9 mouse cellular contexts compared by ENCODE assay signal in genomic region chr1:79786267-79786927, GRCm38 (mm10). TPM values are rescaled to one million over a fixed set of nuclear protein-coding genes. Genes with fewer than 3 reads are reported as not detected.
DNase-seq lines count a peak whose midpoint lies in the region; ATAC-seq and TF ChIP-seq lines count a peak whose summit lies in the region.
"Had no signal": no experiment of that assay in that cellular context is flagged by ENCODE, and none has a peak within 500 bp of the region (broad histone marks: within the 10 kb centered on the region; RNA-seq: fewer than 3 reads in every experiment).

No protein-coding gene starts in this region.

- H3K4me2 ChIP-seq in liver, postnatal 0 days (ENCODE audit: low read depth, low read length): no peak overlapping the region
- H3K4me2 ChIP-seq in liver, embryonic 12.5 days: no peak overlapping the region
- H3K4me2 ChIP-seq in forebrain, postnatal 0 days (ENCODE audit: low read depth): no peak overlapping the region
- no peak overlapping the region for H3K4me2 ChIP-seq in limb, embryonic 14.5 days (replicated peaks; ENCODE audit: low read depth, low read length, severe bottlenecking)
- H3K4me2 ChIP-seq: limb, embryonic 12.5 days had no signal

- 61% methylated on average over 7 of the region's 7 CpGs for WGBS in cerebellum, adult 2 months
- 59% methylated on average over 7 of the region's 7 CpGs for WGBS in liver, postnatal 0 days (ENCODE audit: insufficient replicate concordance)
- WGBS in liver, embryonic 12.5 days (ENCODE audit: insufficient replicate concordance): 52% methylated on average over 7 of the region's 7 CpGs
- WGBS in forebrain, postnatal 0 days: 69% methylated on average over 7 of the region's 7 CpGs
- 67% methylated on average over 7 of the region's 7 CpGs for WGBS in limb, embryonic 14.5 days

- H3K27ac ChIP-seq in cerebellum, adult 2 months (ENCODE audit: insufficient read depth, low read length): no peak overlapping the region
- H3K27ac ChIP-seq in liver, postnatal 0 days (ENCODE audit: low read depth): no peak overlapping the region
- H3K27ac ChIP-seq in liver, embryonic 12.5 days: no peak overlapping the region
- H3K27ac ChIP-seq in forebrain, postnatal 0 days (ENCODE audit: low read depth, low read length): no peak overlapping the region
- H3K27ac ChIP-seq in limb, embryonic 14.5 days (replicated peaks; ENCODE audit: low read depth, low read length): no peak overlapping the region
- H3K27ac ChIP-seq: limb, embryonic 12.5 days had no signal

- TF ChIP-seq POLR2A in cerebellum, adult 2 months (IDR thresholded peaks at IDR 0.05; ENCODE audit: borderline replicate concordance, insufficient read depth, low read length): no peak
- TF ChIP-seq POLR2A in limb, embryonic 14.5 days (IDR thresholded peaks at IDR 0.05; ENCODE audit: borderline replicate concordance, extremely low read depth, insufficient read depth, insufficient read length): no peak

- no peaks in the 10 kb centered on the region for H3K4me1 ChIP-seq in cerebellum, adult 2 months (ENCODE audit: control insufficient read depth, insufficient read depth, low read length)
- no peaks in the 10 kb centered on the region for H3K4me1 ChIP-seq in liver, postnatal 0 days (ENCODE audit: insufficient read depth)
- no peaks in the 10 kb centered on the region for H3K4me1 ChIP-seq in liver, embryonic 12.5 days
- H3K4me1 ChIP-seq in forebrain, postnatal 0 days (ENCODE audit: insufficient read depth): no peaks in the 10 kb centered on the region
- no peaks in the 10 kb centered on the region for H3K4me1 ChIP-seq in limb, embryonic 14.5 days (ENCODE audit: control insufficient read depth, insufficient read depth, low read length)
- H3K4me1 ChIP-seq: limb, embryonic 12.5 days had no signal

- H3K9ac ChIP-seq in liver, postnatal 0 days (replicated peaks): no peak overlapping the region
- no peak overlapping the region for H3K9ac ChIP-seq in liver, embryonic 12.5 days
- no peak overlapping the region for H3K9ac ChIP-seq in forebrain, postnatal 0 days
- no peak overlapping the region for H3K9ac ChIP-seq in limb, embryonic 14.5 days (ENCODE audit: low read depth, low read length, severe bottlenecking)
- H3K9ac ChIP-seq: limb, embryonic 12.5 days had no signal

- no peak overlapping the region for H3K4me3 ChIP-seq in cerebellum, adult 2 months (replicated peaks; ENCODE audit: insufficient read depth, low read depth, low read length)
- H3K4me3 ChIP-seq in liver, postnatal 0 days (ENCODE audit: low read depth, low read length): no peak overlapping the region
- no peak overlapping the region for H3K4me3 ChIP-seq in liver, embryonic 12.5 days
- no peak overlapping the region for H3K4me3 ChIP-seq in forebrain, postnatal 0 days (ENCODE audit: low read depth, low read length)
- H3K4me3 ChIP-seq in limb, embryonic 14.5 days (replicated peaks; ENCODE audit: low read length): no peak overlapping the region
- H3K4me3 ChIP-seq: limb, embryonic 12.5 days had no signal

- no peak for TF ChIP-seq EP300 in liver, postnatal 0 days (IDR thresholded peaks at IDR 0.05; ENCODE audit: low read depth)

- no peaks in the 10 kb centered on the region for H3K27me3 ChIP-seq in cerebellum, adult 2 months (ENCODE audit: control insufficient read depth, insufficient read depth, low read length)
- H3K27me3 ChIP-seq in liver, postnatal 0 days (ENCODE audit: insufficient read depth, low read length): no peaks in the 10 kb centered on the region
- no peaks in the 10 kb centered on the region for H3K27me3 ChIP-seq in liver, embryonic 12.5 days (replicated peaks)
- H3K27me3 ChIP-seq in forebrain, postnatal 0 days (ENCODE audit: insufficient read depth, low read length): no peaks in the 10 kb centered on the region
- no peaks in the 10 kb centered on the region for H3K27me3 ChIP-seq in limb, embryonic 14.5 days (ENCODE audit: control insufficient read depth, insufficient read depth, low read length)
- H3K27me3 ChIP-seq: limb, embryonic 12.5 days had no signal

- no peak for DNase-seq in cerebellum, adult 2 months
- DNase-seq in cerebellum, postnatal 36 days: no peak
- DNase-seq in liver, postnatal 0 days: peak; percentile 25
- DNase-seq in forebrain, postnatal 0 days: peak; percentile 78
- peak; percentile 44 for DNase-seq in limb, embryonic 14.5 days (ENCODE audit: low spot score)
- DNase-seq in right cerebral cortex, postnatal 14 days: peak; percentile 50
- DNase-seq in urinary bladder, postnatal 25 days (ENCODE audit: low spot score): no peak

- peaks cover 18% of the 10 kb centered on the region for H3K36me3 ChIP-seq in liver, postnatal 0 days (replicated peaks; ENCODE audit: insufficient read depth, low read length)
- H3K36me3 ChIP-seq in liver, embryonic 12.5 days: peaks cover 19% of the 10 kb centered on the region
- peaks cover 23% of the 10 kb centered on the region for H3K36me3 ChIP-seq in forebrain, postnatal 0 days (ENCODE audit: insufficient read depth)
- peaks cover 12% of the 10 kb centered on the region for H3K36me3 ChIP-seq in limb, embryonic 14.5 days (ENCODE audit: control insufficient read depth, insufficient read depth, low read length)

- peak; percentile 29; the same call in 1 of the 2 replicates for TF ChIP-seq CTCF in cerebellum, adult 2 months (IDR thresholded peaks at IDR 0.05; ENCODE audit: borderline replicate concordance, insufficient read depth, low read depth, low read length)
- TF ChIP-seq CTCF in liver, postnatal 0 days (IDR thresholded peaks at IDR 0.05; ENCODE audit: low read depth): peak; percentile 65
- TF ChIP-seq CTCF in forebrain, postnatal 0 days (IDR thresholded peaks at IDR 0.05; ENCODE audit: low read depth): peak; percentile 85

- H3K9me3 ChIP-seq in liver, postnatal 0 days (ENCODE audit: low read length): no peaks in the 10 kb centered on the region
- no peaks in the 10 kb centered on the region for H3K9me3 ChIP-seq in liver, embryonic 12.5 days (replicated peaks)
- H3K9me3 ChIP-seq in forebrain, postnatal 0 days (ENCODE audit: low read length): no peaks in the 10 kb centered on the region
- H3K9me3 ChIP-seq in limb, embryonic 14.5 days (ENCODE audit: control insufficient read depth, low read length): no peaks in the 10 kb centered on the region
- H3K9me3 ChIP-seq: limb, embryonic 12.5 days had no signal

- no peak; the same call in 1 of the 2 replicates for ATAC-seq in liver, postnatal 0 days
- ATAC-seq in liver, embryonic 12.5 days: no peak
- ATAC-seq in forebrain, postnatal 0 days: peak; percentile 90
- ATAC-seq in limb, embryonic 14.5 days (ENCODE audit: low FRiP score, low read depth): no peak

RNA-seq across cellular contexts. Expression of gene Wdfy1, which starts 10.5 kb away (rescaled TPM):
- 29.9 and 32.9 TPM in 2 replicates for polyA plus RNA-seq in cerebellum, adult 2 months (2012; rRNA removed)
- 15.7 and 17.2 TPM in 2 replicates for polyA plus RNA-seq in liver, postnatal 0 days (2015; fragmentation: Nextera tagmentation; extraction: Ambion mirVana)
- 16.2 and 16.5 TPM in 2 replicates for polyA plus RNA-seq in liver, embryonic 12.5 days (2016; fragmentation: Nextera tagmentation; extraction: Ambion mirVana)
- 69.2 and 90.1 TPM in 2 replicates for total RNA-seq in forebrain, postnatal 0 days (2014; rRNA removed)
- polyA plus RNA-seq in forebrain, postnatal 0 days (2015; fragmentation: Nextera tagmentation; extraction: Ambion mirVana): 47.0 and 72.8 TPM in 2 replicates
- 20.8 and 22.1 TPM in 2 replicates for polyA plus RNA-seq in limb, embryonic 14.5 days (2012; rRNA removed)
- 31.1 and 37.1 TPM in 2 replicates for polyA plus RNA-seq in limb, embryonic 14.5 days (2014; fragmentation: Nextera tagmentation; extraction: Ambion mirVana)

RNA-seq across cellular contexts. Expression of gene Mrpl44, which starts 10.6 kb away (rescaled TPM):
- 28.4 and 29.5 TPM in 2 replicates for polyA plus RNA-seq in cerebellum, adult 2 months (2012; rRNA removed)
- polyA plus RNA-seq in liver, postnatal 0 days (2015; fragmentation: Nextera tagmentation; extraction: Ambion mirVana): 22.2 and 22.7 TPM in 2 replicates
- polyA plus RNA-seq in liver, embryonic 12.5 days (2016; fragmentation: Nextera tagmentation; extraction: Ambion mirVana): 35.0 and 35.4 TPM in 2 replicates
- total RNA-seq in forebrain, postnatal 0 days (2014; rRNA removed): 37.3 and 46.5 TPM in 2 replicates
- 33.3 and 34.8 TPM in 2 replicates for polyA plus RNA-seq in forebrain, postnatal 0 days (2015; fragmentation: Nextera tagmentation; extraction: Ambion mirVana)
- polyA plus RNA-seq in limb, embryonic 14.5 days (2012; rRNA removed): 22.2 and 24.6 TPM in 2 replicates
- 38.1 and 41.2 TPM in 2 replicates for polyA plus RNA-seq in limb, embryonic 14.5 days (2014; fragmentation: Nextera tagmentation; extraction: Ambion mirVana)

Comparison
In these comparisons a context has a peak if more than half of its experiments do, and no peak if none do; other contexts are left out.
1. DNase-seq: peak in liver, postnatal 0 days (single experiment), forebrain, postnatal 0 days (single experiment), limb, embryonic 14.5 days (single experiment) and right cerebral cortex, postnatal 14 days (single experiment); none in cerebellum, adult 2 months (0 of 2), cerebellum, postnatal 36 days (0 of 2) and urinary bladder, postnatal 25 days (single experiment).
2. CTCF ChIP-seq: peak in every context shown above with its lines; median percentile 85 in forebrain, postnatal 0 days; 65 in liver, postnatal 0 days; 29 in cerebellum, adult 2 months.